Mouse (Mus musculus): ENCODE results near the gene BC005561. TPM values are rescaled to one million over a fixed set of nuclear protein-coding genes. Genes with fewer than 3 reads are reported as not detected.

BC005561 gene
- polyA plus RNA-seq (2015; fragmentation: Illumina TruSeq; extraction: RNeasy Lipid Tissue Mini Kit (QIAGEN cat#74804); ENCODE audit: low read depth, low replicate concordance) = 5.8 TPM

DNA sequence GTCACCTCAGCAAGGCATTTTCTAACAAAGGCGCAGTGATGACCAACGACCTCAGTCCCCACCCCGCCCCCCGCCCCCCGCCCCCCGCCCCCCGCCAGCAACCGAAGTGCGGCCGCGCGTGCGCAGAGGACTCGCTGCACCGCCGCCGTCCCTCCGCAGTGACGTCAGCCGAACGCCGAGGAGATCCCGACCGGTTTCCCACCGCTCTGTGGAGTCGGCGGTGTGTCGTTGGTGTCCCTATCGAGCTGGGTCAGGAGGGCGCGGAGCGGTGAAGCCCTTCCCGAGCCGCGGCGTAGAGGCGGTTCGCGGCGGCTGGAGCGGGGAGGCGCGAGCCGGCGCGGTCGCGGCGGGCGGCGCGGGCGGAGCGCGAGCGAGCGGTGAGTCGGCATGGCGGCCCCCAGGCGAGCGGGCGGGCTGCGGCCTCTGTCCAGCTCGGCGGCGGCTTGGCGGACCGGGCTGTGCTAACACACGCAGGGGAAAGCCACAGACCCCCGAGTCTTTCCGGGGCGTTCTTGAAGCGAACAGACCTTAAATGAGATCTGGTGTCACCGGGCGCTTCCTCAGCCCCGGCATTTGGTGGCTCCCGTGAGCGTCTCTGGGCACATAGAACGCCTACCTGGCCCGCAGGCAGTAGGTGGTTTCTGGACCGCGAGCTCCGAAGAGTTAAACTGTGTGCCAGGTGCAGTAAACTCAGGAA is at the start of gene BC005561:
TSS of gene BC005561 (plus strand) at position 158 of the 697 bp plus-strand sequence.

DNA sequence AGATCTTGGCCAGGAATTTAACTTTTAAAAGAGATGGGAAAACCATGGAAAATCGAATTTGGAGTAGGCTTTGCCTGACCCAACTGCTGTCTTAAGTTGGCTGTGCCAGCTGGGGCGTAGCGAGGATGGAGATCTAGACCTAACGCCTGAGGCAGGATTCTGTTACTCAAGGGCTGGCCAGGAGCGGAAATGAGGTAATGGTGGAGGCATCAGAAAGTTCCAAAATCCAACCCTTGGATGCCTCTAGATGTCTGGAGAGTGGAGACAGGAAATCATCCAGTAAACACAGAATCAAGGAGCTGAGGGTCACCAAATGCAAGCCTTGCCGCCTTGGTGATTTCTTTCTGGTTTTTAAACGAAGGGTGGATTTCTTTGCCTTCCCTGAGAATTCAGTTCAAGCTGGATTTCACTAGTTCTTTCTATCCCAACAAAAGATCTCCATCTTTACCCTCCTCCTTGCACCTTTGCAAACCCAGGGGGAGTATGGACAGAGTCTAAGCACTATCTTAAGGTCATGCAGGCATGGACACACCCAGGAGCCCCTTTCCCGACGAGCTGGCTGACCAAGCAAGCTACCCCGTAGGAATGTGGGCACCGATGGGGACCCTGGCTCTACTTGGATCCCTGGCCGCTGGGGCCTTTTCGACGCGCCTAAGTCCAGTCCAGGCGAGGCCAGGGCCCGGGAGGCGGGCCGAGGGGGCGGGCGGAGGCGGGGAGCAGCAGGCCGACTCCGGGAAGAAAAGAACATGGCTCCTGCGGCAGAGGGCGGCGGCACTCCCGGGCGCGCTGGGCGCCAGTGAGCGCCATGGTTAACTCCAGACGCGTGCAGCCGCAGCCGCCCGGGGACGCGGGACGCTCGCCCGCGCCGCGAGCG is 49.1 kb upstream of the BC005561 start, which contains the start of gene Pkd2:
TSS of gene Pkd2 (plus strand) at position 619 of the 874 bp plus-strand sequence.

Other genes starting within 250 kb of the BC005561 start
- gene Ibsp, start 209.2 kb upstream of the BC005561 start, polyA plus RNA-seq (2015; fragmentation: Illumina TruSeq; extraction: RNeasy Lipid Tissue Mini Kit (QIAGEN cat#74804); ENCODE audit: low read depth, low replicate concordance) = not detected
- not detected for gene Mepe, start 183.0 kb upstream of the BC005561 start, polyA plus RNA-seq (2015; fragmentation: Illumina TruSeq; extraction: RNeasy Lipid Tissue Mini Kit (QIAGEN cat#74804); ENCODE audit: low read depth, low replicate concordance)
- 38.0 TPM for gene Spp1, start 73.2 kb upstream of the BC005561 start, polyA plus RNA-seq (2015; fragmentation: Illumina TruSeq; extraction: RNeasy Lipid Tissue Mini Kit (QIAGEN cat#74804); ENCODE audit: low read depth, low replicate concordance)
- gene Pkd2, start 48.9 kb upstream of the BC005561 start, polyA plus RNA-seq (2015; fragmentation: Illumina TruSeq; extraction: RNeasy Lipid Tissue Mini Kit (QIAGEN cat#74804); ENCODE audit: low read depth, low replicate concordance) = 18.8 TPM

All from brain, adult 10 weeks (tissue).